Mouse (Mus musculus) lung, adult 2 months (tissue): Measurements from ENCODE around the gene Gm17359. TPM values are rescaled to one million over a fixed set of nuclear protein-coding genes. Genes with fewer than 3 reads are reported as not detected.

Source experiments
- DNase-seq: peaks from one replicate; pipeline ENCODE4 v3.0.0; 2022
- H3K4me1 ChIP-seq: fragments of 200-500 bp; 2 replicates; pipeline ENCODE4 v1.6.1; 2011; ENCODE audit warnings: low read length; ENCODE audit not compliant: control insufficient read depth, insufficient read depth
- H3K4me3 ChIP-seq: fragments of 200-500 bp; replicated peaks from 2 replicates; pipeline ENCODE3; 2011; ENCODE audit warnings: low read depth, mild to moderate bottlenecking, control low read depth, low read length; ENCODE audit errors: extremely low read depth
- CTCF ChIP-seq: fragments of 200-500 bp; IDR thresholded peaks from 2 replicates; pipeline ENCODE4 v1.5.1; 2011; ENCODE audit warnings: mild to moderate bottlenecking, low read length, control low read depth; ENCODE audit not compliant: insufficient read depth
- POLR2A ChIP-seq: fragments of 200-500 bp; IDR thresholded peaks from 2 replicates; pipeline ENCODE4 v1.6.1; 2011; ENCODE audit warnings: low read depth, mild to moderate bottlenecking, control low read depth, low read length, borderline replicate concordance; ENCODE audit errors: extremely low read depth
- WGBS: fragments of 180-500 bp; shearing (Covaris S2); methylation state at CpG from one replicate; pipeline ENCODE4 v1.1.7; 2018; 5-methylcytosine and 5-hydroxymethylcytosine counted together
- polyA plus RNA-seq: library from polyadenylated mRNA; depleted of rRNA; stranded (reverse); fragments of >200 nt; gene quantifications from 2 replicates; pipeline ENCODE4 v1.2.3, GENCODE M21; 2012

The Gm17359 gene
- polyA plus RNA-seq, 1 experiment: not detected

DNA sequence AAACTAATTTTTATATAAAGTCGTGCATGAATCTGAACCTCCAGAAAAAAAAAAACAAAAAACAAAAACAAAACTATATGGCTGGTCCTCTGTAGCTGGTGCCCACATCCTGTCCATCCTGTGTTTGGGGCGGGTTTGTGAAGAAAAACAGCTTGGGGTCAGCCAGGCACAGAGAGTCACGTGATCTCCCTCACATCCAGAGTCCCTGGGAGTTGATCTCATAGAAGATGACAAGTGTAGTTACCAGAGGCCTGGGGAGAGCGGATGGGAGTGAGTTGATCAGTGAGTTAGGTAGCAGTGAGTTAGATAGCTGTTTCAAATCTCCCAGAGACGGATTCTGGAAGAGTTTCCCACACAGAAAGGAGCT is 74.2 kb downstream of the Gm17359 start:
- DNase-seq: no peak
- TF ChIP-seq CTCF (no peak), POLR2A (no peak)
- no peak overlapping the region for H3K4me3 ChIP-seq
- H3K4me1 ChIP-seq: no peaks in the 10 kb centered on the region
- 52% methylated on average over 5 of the region's 5 CpGs for WGBS

DNA sequence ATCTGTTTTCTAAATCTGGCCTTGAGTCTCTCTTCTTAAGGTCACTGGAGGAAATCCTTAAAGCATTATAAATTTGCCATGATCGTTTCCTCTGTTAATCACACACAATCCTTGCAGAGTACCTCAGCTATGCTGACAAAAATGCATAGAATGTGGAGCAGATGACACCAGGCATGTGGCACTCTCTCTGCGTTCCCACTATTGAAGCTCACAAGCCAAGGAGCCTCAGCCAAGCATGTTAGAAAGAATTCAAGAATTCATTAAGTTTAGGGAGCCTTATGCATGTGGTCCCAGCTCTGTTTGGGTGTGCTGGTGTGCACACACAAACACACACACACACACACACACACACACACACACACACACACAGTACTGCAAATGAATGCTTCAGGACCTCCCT is 75.2 kb downstream of the Gm17359 start:
- TF ChIP-seq POLR2A (no peak), CTCF (no peak)
- H3K4me1 ChIP-seq: no peaks in the 10 kb centered on the region
- WGBS: 60% methylated on average over 2 of the region's 2 CpGs
- no peak overlapping the region for H3K4me3 ChIP-seq
- DNase-seq: no peak

DNA sequence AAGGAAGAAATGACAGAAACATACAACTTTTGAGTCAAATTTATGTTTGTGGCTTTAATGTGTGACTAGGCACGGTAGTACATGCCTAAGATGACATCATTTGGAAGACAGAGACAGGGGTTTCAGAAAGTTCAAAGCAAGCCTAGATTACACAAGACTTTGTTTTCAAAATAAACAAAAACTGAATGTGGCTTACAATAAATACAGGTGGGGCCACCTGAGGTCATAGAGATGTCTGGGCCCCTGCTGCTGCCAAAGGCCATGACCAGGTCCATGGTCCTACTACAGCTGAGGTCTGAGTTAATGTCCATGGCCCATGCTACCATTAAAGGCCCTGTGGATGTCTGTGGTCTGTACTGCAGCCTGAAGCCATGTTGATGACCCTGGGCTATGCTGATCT is 77.0 kb downstream of the Gm17359 start:
- no peaks in the 10 kb centered on the region for H3K4me1 ChIP-seq
- 80% methylated on average over 1 of the region's 1 CpGs for WGBS
- no peak for DNase-seq
- no peak overlapping the region for H3K4me3 ChIP-seq
- TF ChIP-seq CTCF (no peak), POLR2A (no peak)

DNA sequence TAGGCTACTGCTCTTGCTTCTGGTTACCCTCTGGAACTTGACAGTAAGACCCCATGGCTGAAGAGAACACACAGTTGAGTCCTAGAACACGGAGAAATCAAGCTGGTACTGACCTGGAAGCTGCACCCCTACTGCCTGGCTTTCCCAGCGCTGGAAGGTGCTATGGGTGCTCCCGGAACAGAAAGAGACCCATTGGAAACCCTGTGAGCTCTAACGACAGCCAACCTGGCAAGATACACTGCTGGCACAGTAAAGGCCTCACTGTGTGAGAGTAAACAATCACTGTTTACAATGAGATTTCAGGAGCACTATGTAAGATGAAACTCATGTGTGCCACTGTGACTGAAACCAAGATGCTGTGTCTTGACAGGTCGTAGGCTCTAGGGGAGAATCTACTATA is 78.6 kb downstream of the Gm17359 start:
- Histone ChIP-seq H3K4me1 (no peaks in the 10 kb centered on the region), H3K4me3 (no peak overlapping the region)
- TF ChIP-seq CTCF (no peak), POLR2A (no peak)
- WGBS: 74% methylated on average over 5 of the region's 5 CpGs
- DNase-seq: no peak

DNA sequence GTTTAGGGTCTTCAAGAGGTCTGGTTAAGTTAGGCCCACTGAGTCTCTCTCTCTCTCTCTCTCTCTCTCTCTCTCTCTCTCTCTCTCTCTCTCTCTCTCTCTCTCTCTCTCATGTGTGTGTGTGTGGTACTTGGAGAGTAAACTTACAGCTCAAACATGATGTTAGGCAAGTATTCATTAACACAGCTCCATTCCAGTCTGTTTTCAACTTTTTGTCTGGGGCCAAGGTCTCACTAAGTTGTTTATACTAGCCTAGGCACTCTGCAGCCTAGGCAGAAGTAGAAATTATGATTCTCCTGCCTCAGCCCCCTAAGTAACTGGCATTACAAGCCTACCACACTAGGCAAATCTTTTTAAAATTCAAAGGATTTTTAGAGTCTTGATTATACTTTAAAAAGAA is 79.5 kb downstream of the Gm17359 start:
- H3K4me1 ChIP-seq: no peaks in the 10 kb centered on the region
- no peak for DNase-seq
- no peak overlapping the region for H3K4me3 ChIP-seq
- TF ChIP-seq CTCF (no peak), POLR2A (no peak)

DNA sequence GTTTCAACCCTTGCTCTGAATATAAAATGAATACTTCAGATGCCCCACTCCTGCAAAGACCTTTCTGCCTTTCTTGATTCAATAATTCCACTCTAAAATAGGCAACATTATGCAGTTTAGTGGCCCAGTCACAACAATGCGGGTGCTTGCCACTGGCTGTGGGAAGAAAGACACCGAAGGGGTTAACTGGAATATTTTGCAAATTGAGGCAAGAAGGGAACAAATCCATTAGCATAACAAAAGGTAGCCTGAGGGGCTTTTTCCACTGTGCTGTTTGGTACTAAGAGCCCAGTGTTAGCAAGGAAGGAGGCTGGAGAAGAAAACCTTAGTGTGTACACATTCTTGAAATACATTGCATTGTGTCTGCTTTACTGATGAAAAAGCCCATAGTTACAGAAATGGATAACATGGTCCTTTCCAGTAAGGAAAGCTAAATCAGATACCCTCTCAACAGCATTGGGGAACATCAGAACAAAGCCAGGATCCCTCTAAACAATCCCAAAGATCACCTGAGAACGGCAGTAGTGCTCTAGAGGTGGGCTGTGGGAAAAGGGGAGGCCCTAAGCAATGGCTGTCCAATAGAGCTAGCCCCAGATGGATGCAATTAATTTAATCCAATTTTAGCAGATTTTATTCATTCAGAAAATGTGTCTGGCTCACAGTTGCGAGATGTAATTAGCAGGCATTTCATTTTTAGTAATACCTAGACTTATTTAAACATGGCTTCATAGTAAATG is 80.7 kb downstream of the Gm17359 start:
- no peak for DNase-seq
- WGBS: 86% methylated on average over 4 of the region's 4 CpGs
- no peaks in the 10 kb centered on the region for H3K4me1 ChIP-seq
- TF ChIP-seq CTCF (no peak), POLR2A (no peak)
- H3K4me3 ChIP-seq: no peak overlapping the region

DNA sequence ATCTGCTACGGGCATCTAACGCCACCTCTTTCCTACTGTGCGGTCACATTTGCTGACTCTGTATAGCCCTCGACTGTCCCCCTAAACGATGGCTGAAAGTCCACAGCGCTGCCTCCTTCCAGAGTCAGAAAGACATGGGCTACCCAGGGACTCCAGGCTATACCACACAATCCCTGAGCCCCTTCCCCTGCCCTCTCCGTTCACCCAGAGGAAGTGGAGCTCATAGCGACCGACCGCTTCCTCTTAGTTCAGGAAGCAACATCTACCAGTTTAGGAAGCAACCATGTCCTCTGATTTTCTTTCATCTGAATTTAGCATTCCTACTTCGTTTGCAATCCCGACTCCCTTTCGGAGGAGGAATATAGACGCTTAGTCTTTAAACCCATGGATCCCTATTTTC is 82.5 kb downstream of the Gm17359 start:
- WGBS: 75% methylated on average over 14 of the region's 14 CpGs
- no peaks in the 10 kb centered on the region for H3K4me1 ChIP-seq
- no peak overlapping the region for H3K4me3 ChIP-seq
- no peak for DNase-seq
- TF ChIP-seq CTCF (no peak), POLR2A (no peak)

DNA sequence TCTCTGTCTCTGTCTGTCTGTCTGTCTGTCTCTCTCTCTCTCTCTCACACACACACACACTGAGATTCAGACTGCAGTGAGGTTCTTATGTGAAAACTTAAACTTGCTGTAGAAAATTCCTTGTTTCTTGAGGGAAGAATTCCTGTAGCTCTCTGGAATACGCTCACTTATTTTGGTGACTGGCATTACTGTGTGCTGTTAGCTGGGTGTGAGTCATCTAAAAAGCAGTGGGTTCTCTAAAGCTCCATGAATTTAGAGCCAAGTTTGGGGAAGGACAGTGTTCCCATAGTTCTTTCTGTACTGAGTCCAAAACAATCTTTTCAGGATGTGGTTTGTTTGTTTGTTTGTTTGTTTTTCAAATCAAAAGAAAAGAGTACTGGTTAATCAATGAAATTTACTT is 89.0 kb downstream of the Gm17359 start:
- Histone ChIP-seq H3K4me1 (no peaks in the 10 kb centered on the region), H3K4me3 (no peak overlapping the region)
- DNase-seq: no peak
- WGBS: 71% methylated on average over 1 of the region's 1 CpGs
- TF ChIP-seq POLR2A: no peak

DNA sequence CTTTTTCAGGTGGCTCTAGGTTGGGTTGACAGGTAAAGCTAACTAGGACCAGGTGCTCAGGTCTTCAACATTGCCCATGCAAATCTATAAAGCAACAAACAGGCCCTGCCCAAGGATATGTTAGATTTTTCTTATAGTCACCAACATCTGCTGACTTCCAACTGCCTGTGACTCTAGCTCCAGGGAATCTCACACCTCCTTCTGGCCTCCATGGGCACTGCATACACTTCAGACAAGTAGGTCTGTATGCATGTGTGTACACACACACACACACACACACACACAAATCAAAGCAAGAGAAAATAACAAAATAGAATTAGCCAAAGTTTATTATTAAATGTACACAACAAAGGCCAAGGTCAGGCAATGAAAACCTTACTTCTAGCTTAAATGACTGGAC is 97.1 kb downstream of the Gm17359 start:
- H3K4me3 ChIP-seq: no peak overlapping the region
- DNase-seq: no peak
- TF ChIP-seq CTCF (peak; percentile 58), POLR2A (no peak)
- no peaks in the 10 kb centered on the region for H3K4me1 ChIP-seq

DNA sequence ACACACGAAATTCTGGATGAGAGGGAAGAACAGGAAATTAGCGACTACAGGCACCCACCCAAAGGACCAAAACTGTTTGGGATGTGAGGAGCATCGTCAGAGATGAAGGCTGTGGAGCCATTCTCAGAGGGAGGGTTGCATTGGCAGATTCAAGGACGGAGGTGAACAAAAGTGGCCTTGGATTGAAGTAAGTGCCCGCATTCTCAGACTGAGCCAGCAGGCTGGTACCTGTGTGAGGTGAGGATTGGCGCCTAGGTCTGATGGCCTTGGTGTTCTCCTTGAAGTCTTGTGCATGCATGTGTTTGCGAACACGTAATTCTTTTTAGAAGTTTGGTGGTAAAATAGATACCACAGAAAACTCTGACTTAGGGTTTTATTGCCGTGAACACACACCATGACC is 98.0 kb downstream of the Gm17359 start:
- TF ChIP-seq CTCF: no peak
- no peak for TF ChIP-seq POLR2A
- DNase-seq: no peak
- no peaks in the 10 kb centered on the region for H3K4me1 ChIP-seq
- no peak overlapping the region for H3K4me3 ChIP-seq
- 87% methylated on average over 9 of the region's 9 CpGs for WGBS
